Mouse (Mus musculus) heart, embryonic 14.5 days (tissue): Measurements from ENCODE around the gene Lpin2. TPM values are rescaled to one million over a fixed set of nuclear protein-coding genes. Genes with fewer than 3 reads are reported as not detected.

Source experiments
- ATAC-seq: fragments of 200-750 bp; cut with Nextera tagmentation; 2 replicates; pipeline ENCODE4 v1.8.0; 2017; ENCODE audit warnings: low read depth, moderate TSS enrichment; ENCODE audit not compliant: insufficient number of reproducible peaks, insufficient read depth, low FRiP score
- H3K27ac ChIP-seq, 2 experiments: fragments of 200-500 bp in 1 of 2; fragments of 300-500 bp in 1 of 2; sonication (generic) in 1 of 2; replicated peaks in 1 of 2; 2 replicates each; pipeline ENCODE4 v1.5.1; 2012 to 2014; ENCODE audit warnings: low read depth in 2 of 2, low read length in 2 of 2, control low read depth in 1 of 2, mild to moderate bottlenecking in 1 of 2, mixed read lengths in 1 of 2; ENCODE audit not compliant: control insufficient read depth in 1 of 2, insufficient read depth in 1 of 2
- H3K27me3 ChIP-seq: fragments of 300-500 bp; sonication (generic); 2 replicates; pipeline ENCODE4 v1.6.1; 2014; ENCODE audit warnings: mild to moderate bottlenecking, low read length, control low read depth; ENCODE audit not compliant: control insufficient read depth, insufficient read depth
- H3K36me3 ChIP-seq: fragments of 300-500 bp; sonication (generic); 2 replicates; pipeline ENCODE4 v1.6.1; 2014; ENCODE audit warnings: mild to moderate bottlenecking, control low read depth, low read length, mixed read lengths; ENCODE audit not compliant: control insufficient read depth, insufficient read depth
- H3K4me1 ChIP-seq, 2 experiments: fragments of 200-500 bp in 1 of 2; fragments of 300-500 bp in 1 of 2; sonication (generic) in 1 of 2; 2 replicates each; pipeline ENCODE4 v1.6.1; 2012 to 2014; ENCODE audit warnings: low read length in 2 of 2, control low read depth in 1 of 2, mixed read lengths in 1 of 2; ENCODE audit not compliant: control insufficient read depth in 2 of 2, insufficient read depth in 2 of 2
- H3K4me2 ChIP-seq: fragments of 300-500 bp; sonication (generic); 2 replicates; pipeline ENCODE4 v1.6.1; 2014; ENCODE audit warnings: mild to moderate bottlenecking, low read length
- H3K4me3 ChIP-seq, 2 experiments: fragments of 200-500 bp in 1 of 2; fragments of 300-500 bp in 1 of 2; sonication (generic) in 1 of 2; 2 replicates each; pipeline ENCODE4 v1.5.1; 2012 to 2014; ENCODE audit warnings: low read length in 2 of 2, mild to moderate bottlenecking in 2 of 2, control low read depth in 1 of 2, low read depth in 1 of 2, moderate library complexity in 1 of 2; ENCODE audit not compliant: control insufficient read depth in 1 of 2, insufficient read depth in 1 of 2
- H3K9ac ChIP-seq: fragments of 300-500 bp; sonication (generic); 2 replicates; pipeline ENCODE4 v1.6.1; 2014; ENCODE audit warnings: mild to moderate bottlenecking, low read length
- H3K9me3 ChIP-seq: fragments of 300-500 bp; sonication (generic); 2 replicates; pipeline ENCODE4 v1.6.1; 2016; ENCODE audit warnings: low read length, control low read depth; ENCODE audit not compliant: control insufficient read depth
- WGBS: fragments of 180-500 bp; shearing (Covaris S2); extraction: QIAGEN DNeasy Blood & Tissue Kit; methylation state at CpG from one replicate; pipeline ENCODE4 v1.1.7; 2014; 5-methylcytosine and 5-hydroxymethylcytosine counted together
- polyA plus RNA-seq: library from polyadenylated mRNA; unstranded; fragments of >200 nt; fragmentation: Nextera tagmentation; extraction: Ambion mirVana; gene quantifications from 2 replicates; pipeline ENCODE4 v1.2.1, GENCODE M21; 2014

Lpin2 gene
- polyA plus RNA-seq, 1 experiment from 2014 or later: 15.2 TPM

DNA sequence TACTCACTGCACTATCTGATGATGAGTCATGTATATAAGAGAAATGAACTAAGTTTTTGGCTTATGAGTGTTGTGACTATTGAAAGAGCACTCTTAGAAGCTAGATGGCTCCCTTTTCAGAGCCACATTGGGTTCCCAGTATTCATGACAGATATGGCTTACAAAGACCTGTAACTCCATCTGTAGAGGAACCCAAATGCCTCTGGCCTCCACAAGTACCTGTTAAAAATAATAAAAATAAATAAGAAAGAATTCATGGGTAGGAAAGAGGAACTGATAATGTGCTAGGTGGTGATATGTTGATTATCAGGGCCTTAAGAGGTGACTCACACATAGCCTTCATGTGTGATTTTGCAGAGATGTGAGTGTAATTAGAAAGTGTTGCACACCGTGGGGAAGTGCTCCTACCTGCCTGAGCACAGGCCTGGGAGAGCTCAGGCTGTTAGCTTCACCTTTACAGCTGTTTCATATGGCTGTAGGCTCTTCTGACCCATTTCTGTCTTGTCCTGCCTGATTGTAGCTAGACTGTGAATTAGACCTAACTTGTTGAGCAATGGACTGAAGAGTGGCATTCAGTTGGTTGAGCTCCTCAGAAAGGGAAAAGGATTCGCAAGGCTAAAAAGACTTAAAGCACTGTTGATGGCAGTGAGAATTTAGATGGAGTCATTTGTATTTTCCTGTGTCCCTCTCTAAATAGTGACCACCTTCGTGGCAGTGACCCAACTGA, 12.7 kb downstream of the Lpin2 start:
- peak overlapping the region; percentile 45; the same call in 1 of the 2 replicates for H3K9ac ChIP-seq
- H3K27ac ChIP-seq: peak overlapping the region in 1 of 2 experiments; percentile 2; a peak in 1 of 4 replicates
- ATAC-seq: no peak
- WGBS: 55% methylated on average over 3 of the region's 3 CpGs
- H3K9me3 ChIP-seq: no peaks in the 10 kb centered on the region
- H3K27me3 ChIP-seq: no peaks in the 10 kb centered on the region
- peak overlapping the region; percentile 68 for H3K4me2 ChIP-seq
- H3K36me3 ChIP-seq: no peaks in the 10 kb centered on the region
- H3K4me1 ChIP-seq: peaks cover 8 to 20% of the 10 kb centered on the region in 2 experiments; a peak in 3 of 4 replicates
- H3K4me3 ChIP-seq: no peak overlapping the region

DNA sequence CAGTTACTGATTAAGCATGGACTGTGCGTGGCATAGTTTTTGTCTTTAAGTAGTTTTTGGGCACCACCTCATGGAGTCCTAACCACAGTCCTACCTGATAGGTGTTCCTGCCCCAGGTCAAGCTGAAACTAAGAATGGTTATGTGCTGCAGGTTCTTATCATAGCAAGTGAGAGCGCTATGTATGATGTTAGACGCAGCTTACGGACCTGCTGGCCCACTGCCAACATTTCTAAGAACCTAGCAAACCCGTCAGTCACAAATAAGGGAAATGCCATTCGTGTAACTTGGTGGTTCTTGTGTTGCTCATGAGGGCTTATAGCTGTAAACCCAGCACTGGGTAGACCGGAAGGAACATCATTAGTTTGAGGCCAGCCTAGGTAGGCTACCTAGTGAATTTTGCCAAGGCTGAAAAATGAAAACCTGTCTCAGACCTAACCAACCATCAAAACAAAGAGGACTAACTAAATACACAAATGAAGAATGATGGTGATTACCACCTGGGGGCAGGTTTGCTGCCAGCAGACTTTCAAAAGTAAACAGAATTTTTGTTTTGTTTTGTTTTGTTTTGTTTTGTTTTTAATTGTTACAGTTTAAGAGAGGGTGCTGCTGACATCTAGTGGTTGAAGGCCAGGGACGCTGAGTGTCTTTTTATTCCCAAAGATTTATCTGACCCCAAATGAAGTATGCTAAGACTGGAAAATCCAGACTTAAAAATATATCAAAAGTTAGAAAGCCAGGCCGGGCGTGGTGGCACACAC, 13.5 kb downstream of the Lpin2 start:
- H3K36me3 ChIP-seq: no peaks in the 10 kb centered on the region
- peak overlapping the region; percentile 68 for H3K4me2 ChIP-seq
- ATAC-seq: no peak
- no peaks in the 10 kb centered on the region for H3K27me3 ChIP-seq
- peak overlapping the region; percentile 45; the same call in 1 of the 2 replicates for H3K9ac ChIP-seq
- H3K4me3 ChIP-seq: peak overlapping the region; percentile 16 to 30; a peak in 3 of 4 replicates
- 17% methylated on average over 10 of the region's 10 CpGs for WGBS
- no peaks in the 10 kb centered on the region for H3K9me3 ChIP-seq
- H3K4me1 ChIP-seq: peaks cover 8 to 20% of the 10 kb centered on the region in 2 experiments; a peak in 3 of 4 replicates
- peak overlapping the region in 1 of 2 experiments; percentile 23; a peak in 2 of 4 replicates for H3K27ac ChIP-seq

DNA sequence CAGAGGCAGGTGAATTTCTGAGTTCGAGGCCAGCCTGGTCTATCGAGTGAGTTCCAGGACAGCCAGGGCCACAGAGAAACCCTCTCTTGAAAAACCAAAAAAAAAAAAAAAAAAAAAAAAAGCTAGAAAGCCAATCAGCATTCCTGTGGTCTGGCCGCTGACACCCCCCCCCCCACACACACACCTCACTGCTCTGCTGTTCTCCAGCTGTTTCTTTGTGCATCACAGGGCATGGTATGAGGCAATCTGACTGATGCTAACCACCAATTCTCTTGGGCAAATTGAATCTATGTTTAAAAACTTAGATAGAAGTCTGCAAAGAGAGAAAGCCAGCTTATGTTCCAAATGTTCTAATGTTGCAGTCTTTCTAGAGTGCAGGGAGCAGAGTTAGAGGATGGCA, 14.1 kb downstream of the Lpin2 start:
- Histone ChIP-seq H3K9ac (no peak overlapping the region), H3K27me3 (no peaks in the 10 kb centered on the region), H3K4me1 (peaks cover 8 to 20% of the 10 kb centered on the region in 2 experiments; a peak in 3 of 4 replicates), H3K9me3 (no peaks in the 10 kb centered on the region), H3K27ac (no peak overlapping the region), H3K36me3 (no peaks in the 10 kb centered on the region), H3K4me3 (no peak overlapping the region), H3K4me2 (no peak overlapping the region)
- ATAC-seq: no peak
- WGBS: 62% methylated on average over 3 of the region's 3 CpGs

DNA sequence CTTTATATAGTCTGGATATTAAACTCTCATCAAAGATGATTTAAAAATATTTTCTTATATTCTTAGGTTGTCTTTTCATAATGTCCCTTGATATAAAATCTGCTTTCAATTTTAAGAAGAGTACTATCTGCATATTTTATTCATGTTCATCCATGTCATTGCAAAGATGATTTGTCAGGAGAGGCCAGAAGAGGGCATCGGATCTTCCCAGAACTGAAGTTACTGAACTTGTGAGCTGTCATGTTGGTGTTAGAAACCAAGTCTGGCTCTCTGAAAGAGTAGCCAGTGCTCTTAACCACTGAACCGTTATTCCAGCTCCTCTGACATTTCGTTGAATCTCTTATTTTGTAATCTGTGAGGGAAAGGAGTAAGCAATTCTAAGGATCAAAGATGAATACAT, 17.0 kb downstream of the Lpin2 start:
- Histone ChIP-seq H3K27me3 (no peaks in the 10 kb centered on the region), H3K4me1 (peaks cover 8 to 27% of the 10 kb centered on the region in 2 experiments; a peak in 3 of 4 replicates), H3K27ac (no peak overlapping the region), H3K9me3 (no peaks in the 10 kb centered on the region), H3K4me2 (no peak overlapping the region), H3K36me3 (no peaks in the 10 kb centered on the region), H3K9ac (no peak overlapping the region), H3K4me3 (no peak overlapping the region)
- WGBS: 68% methylated on average over 3 of the region's 3 CpGs
- ATAC-seq: no peak

DNA sequence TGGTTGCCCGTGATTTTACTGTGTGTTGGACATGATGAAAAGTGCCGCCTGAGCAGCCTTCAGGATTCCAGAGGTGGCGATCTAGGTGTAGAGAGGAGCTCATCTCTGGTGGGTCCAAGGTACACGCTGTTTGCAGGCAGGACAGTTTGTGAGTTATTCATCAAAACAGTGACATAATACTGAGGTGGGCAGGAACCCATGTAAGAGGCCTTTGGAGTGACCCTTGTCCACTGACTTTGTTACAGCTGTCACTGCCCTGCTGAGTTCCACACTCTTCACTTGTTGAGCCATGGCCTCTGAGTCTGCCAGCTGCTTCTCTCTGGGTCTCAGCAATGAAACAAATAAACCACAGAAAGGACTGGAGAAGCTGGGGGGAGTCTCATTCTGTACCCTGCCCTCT, 19.8 kb downstream of the Lpin2 start:
- Histone ChIP-seq H3K9me3 (no peaks in the 10 kb centered on the region), H3K27ac (no peak overlapping the region), H3K4me2 (no peak overlapping the region), H3K9ac (no peak overlapping the region; the same call in 1 of the 2 replicates), H3K4me1 (peaks cover 2 to 19% of the 10 kb centered on the region in 2 experiments; a peak in 1 of 4 replicates), H3K4me3 (no peak overlapping the region), H3K36me3 (no peaks in the 10 kb centered on the region), H3K27me3 (no peaks in the 10 kb centered on the region)
- ATAC-seq: no peak
- 85% methylated on average over 4 of the region's 4 CpGs for WGBS

DNA sequence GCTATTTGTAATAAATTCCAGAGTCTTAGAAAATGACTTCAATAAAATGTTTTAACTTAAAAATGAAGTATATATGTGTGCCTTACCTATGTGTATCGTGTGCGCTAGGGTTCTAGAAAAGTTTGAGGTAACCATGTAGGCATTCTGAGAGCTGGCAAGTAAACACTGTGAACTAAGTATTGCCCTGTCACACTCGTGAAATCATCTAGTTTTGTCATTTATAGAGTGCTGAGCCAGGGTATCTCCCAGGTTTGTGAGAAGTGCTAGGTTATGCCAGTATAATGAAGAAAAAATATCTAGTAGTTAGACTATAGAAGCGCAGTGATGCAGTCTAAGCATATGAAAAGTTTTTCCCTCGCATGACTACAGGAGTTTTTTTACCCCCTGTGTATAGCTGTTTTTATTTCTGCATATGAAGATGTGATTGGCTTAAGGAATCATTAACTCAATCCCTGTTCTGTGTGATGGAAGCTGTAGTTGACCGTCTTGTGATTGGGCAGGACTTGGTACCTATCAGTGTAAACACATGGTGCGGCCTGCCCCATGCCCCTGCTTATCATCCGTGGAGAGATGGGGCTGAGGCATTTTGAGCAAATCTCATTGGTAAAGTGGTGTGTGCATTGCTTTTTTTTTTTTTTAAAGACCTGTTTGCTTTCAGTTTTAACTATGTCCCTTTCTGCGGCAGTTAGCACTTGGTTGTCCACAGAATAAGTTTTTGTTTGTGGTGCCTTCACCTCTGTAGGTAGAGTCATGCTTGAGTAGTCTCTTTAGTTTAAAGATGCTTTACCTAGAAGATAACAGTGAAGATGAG, 21.8 kb downstream of the Lpin2 start:
- WGBS: 82% methylated on average over 9 of the region's 9 CpGs
- no peak for ATAC-seq
- no peak overlapping the region for H3K4me3 ChIP-seq

DNA sequence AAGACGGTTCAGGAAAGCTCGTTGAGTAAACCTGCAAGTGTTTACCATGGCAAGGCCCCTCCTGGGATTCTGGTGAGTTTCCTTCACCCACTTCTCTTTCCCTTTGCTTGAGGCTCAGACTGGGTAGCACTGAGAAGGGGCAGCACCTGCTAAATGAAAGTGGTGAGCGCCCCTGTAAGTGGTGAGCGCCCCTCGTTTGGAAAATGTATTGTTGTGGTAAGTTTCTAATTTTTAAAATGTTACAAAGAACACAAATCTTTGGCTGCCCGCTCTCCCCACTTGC, 22.4 kb downstream of the Lpin2 start:
- Histone ChIP-seq H3K36me3 (no peaks in the 10 kb centered on the region), H3K4me3 (no peak overlapping the region), H3K27me3 (no peaks in the 10 kb centered on the region), H3K27ac (no peak overlapping the region), H3K9me3 (peaks cover 4% of the 10 kb centered on the region; the same call in 1 of the 2 replicates), H3K4me2 (no peak overlapping the region), H3K4me1 (peaks cover 2 to 15% of the 10 kb centered on the region in 2 experiments; a peak in 1 of 4 replicates), H3K9ac (no peak overlapping the region)
- ATAC-seq: no peak
- 82% methylated on average over 6 of the region's 6 CpGs for WGBS

More for the DNA sequence above, 21.8 kb downstream of the Lpin2 start:
- H3K9me3 ChIP-seq: peaks cover 4% of the 10 kb centered on the region; the same call in 1 of the 2 replicates
- H3K4me2 ChIP-seq: no peak overlapping the region
- H3K4me1 ChIP-seq: peaks cover 2 to 15% of the 10 kb centered on the region in 2 experiments; a peak in 1 of 4 replicates
- no peaks in the 10 kb centered on the region for H3K36me3 ChIP-seq
- H3K9ac ChIP-seq: no peak overlapping the region
- H3K27ac ChIP-seq: no peak overlapping the region
- no peaks in the 10 kb centered on the region for H3K27me3 ChIP-seq
